Mouse (Mus musculus) hindlimb bud, embryonic 11.5 days (tissue): ENCODE data around the gene Echdc2.
A peak's percentile ranks its signal among the peaks of the same experiment; 100 is the strongest.
"Not testable (repeated sequence)": the region's sequence is repeated elsewhere in the genome, so short reads cannot be mapped to it uniquely, and the experiment has no call there.

Experiments used
- DNase-seq: peaks from one replicate; pipeline ENCODE4 v3.0.0-alpha.2; 2012; ENCODE audit warnings: low read depth, low spot score; ENCODE audit errors: extremely low spot score

Echdc2 gene

DNA sequence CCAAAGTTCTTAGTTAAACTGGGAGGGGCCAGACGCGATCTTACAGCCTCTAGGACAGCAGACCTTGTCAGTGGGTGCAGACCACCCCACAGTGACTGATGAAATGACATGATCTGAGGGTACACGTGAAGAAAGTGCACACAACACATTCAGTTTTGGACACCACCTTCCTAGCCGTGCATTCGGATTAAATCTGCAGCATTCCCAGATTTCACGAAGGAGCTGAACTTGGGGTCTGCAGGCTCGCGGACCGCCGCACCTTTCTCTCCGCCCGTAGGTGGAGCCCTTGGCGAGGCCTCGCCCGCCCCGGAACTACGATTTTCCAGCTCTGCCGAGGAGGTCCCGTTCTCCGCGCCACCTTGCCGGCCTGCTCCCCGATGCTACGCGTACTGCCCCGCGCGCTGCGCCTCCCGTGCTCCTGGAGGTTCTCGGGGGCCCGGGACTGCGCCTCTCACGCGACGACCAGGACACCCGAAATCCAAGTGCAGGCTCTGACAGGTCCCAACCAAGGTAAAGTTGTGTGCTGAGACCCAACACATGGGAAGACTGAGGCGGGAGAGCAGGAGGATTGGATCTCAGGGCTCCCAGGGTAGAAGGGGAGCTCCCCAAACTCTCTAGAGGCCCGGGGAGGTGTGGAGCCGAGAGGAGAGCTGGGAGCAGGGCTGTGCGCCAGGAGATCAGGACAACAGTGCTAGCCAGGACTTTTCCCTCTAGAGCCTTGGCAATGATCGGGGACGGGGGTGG is at the start of gene Echdc2:
Echdc2 (plus strand) TSS at position 286 of the 744 bp plus-strand sequence.
- DNase-seq, result no peak

DNA sequence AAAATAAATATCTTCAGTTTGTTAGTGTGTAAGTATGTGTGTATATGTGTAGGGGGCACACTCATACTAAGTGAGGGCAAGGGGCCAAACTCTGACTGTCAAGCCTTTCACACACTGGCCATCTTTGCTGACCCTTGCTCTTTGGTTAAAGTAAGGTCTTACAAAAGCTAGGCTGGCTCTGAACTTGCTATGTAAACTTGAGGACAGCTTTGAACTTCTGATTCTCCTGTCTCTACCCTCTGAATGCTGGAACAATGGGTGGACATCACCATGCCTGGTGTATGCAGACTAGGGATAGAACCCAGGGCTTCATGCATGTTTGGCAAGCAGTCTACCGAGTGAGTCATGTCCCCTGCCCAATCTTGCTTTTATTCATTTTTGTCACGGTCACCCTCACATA is 48.8 kb upstream of the Echdc2 start:
- DNase-seq, result no peak

DNA sequence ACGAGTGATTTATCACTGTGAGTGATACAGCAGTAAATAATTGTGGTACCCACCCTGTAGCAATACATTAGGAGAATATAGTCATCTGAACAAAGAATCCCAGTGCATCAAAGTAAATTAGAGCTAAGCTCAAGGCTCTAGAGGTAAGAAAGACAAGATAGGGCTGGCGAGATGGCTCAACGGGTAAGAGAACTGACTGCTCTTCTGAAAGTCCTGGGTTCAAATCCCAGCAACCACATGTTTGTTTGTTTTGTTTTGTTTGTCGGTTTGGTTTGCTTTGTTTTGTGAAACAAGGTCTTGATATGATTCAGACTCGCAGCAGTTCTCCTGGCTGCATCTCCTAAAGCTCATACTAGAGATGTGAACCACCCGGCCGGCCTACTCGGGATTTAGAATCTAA is 47.7 kb upstream of the Echdc2 start:
- DNase-seq, result no peak

DNA sequence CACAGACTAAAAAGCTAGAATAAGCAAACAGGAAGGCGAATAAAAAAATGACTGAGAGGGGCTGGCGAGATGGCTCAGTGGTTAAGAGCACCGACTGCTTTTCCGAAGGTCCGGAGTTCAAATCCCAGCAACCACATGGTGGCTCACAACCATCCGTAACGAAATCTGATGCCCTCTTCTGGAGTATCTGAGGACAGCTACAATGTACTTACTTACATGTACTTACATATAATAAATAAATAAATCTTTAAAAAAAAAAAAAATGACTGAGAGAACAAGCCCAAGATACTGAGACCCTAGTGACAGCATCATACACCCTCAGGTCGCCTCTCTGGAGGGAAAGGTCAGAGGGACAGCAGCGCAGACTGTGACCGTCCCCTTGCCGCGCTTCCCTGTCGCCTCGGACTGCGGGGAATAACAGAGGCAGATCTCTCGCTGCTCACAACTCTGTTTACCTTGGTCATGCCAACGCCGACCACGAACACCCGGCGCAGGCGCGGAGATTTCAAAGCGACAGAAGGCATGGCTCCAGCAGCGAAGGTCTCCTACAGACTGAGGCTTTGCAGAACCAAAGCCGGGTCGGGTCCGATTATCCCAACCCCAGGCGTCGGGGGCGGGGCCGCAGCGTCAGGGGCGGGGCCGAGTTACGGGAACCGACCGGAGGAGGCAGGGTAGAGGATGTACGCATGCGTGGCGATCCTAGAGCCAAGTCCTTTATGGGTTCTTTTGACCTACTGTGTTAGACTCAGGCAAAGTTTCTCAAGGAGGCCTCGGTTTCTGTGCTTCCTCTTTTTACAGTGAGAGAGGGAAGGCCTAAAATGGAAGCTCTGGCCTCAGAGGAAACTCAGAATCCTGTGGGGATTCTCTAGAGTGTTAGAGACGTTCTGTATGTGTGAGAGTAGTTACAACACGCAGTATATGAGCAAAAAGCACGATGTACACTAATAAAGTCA is 47.0 kb upstream of the Echdc2 start:
- DNase-seq, result peak; percentile 62

DNA sequence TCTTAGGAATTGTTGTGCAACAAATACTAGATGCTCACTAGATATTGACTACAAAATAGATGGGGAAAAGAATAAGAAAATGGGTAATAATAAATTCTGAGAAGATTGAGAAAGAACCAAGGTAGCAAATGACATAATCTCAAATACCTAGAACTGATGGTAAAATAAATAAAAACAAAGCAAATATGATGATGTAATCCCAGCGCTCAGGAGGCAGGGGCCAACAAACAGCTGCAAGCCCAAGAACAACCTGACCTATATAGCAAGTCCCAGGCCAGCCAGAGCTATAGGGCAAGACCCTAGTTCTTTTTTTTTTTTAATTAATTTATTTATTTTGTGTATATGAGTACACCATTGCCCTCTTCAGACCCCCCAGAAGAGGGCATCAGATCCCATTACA is 41.1 kb upstream of the Echdc2 start:
- no peak for DNase-seq

DNA sequence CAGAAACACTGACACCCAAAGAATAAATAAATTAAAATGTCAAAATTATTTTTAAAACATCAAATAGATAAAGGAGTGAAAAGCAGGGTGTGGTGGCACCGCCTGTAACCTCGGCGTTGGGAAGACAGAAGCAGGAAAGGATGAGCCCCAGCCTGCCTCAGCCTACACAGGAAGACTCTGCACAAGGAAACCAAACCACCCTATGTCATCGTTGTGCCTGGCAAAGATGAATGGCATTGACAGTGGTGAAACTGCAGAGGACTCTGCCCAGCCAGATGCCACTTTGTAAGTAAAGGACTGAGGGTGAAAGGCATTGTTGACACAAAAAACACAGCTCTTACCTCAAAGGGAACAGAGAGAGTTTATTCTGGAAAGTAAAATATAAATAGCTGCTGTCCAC is 39.0 kb upstream of the Echdc2 start:
- no peak for DNase-seq

DNA sequence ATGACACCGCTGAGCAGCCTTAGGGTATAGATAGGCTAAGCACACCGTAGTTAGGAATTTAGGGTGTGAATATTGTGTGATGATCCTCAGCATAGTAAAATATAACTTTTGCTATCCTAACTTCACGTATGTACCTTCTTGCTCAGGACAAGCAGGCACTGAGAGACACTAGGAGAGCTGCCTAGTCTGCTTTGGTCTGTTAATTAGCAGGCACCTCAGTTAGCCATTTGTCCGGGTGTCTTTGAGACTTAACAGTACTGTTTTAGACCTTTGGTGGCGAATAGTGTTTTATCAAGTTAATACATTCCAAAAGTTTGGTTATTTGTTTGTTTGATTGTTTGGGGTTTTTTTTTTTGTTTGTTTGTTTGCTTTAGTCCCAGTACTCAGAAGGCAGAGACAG is 37.7 kb upstream of the Echdc2 start:
- DNase-seq, result no peak

DNA sequence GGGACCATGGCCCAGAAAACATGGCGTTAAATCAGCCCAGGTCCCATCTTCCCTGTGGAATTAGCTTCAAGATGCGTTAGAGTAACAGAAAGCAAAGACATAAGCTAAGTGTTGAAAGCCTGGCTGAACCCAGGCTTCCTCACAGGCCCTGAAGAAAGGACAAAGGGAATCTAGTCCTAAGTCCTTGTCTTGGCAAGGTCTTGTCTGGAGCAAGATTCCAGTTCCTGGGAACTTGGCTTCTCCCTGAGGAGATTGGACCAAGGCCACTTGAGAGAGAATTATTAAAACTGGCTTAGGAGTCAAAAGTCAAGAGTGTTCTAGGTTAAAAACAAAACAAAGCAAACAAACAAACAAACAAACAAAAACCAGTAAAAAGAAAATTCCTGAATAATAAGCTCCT is 36.9 kb upstream of the Echdc2 start:
- no peak for DNase-seq

DNA sequence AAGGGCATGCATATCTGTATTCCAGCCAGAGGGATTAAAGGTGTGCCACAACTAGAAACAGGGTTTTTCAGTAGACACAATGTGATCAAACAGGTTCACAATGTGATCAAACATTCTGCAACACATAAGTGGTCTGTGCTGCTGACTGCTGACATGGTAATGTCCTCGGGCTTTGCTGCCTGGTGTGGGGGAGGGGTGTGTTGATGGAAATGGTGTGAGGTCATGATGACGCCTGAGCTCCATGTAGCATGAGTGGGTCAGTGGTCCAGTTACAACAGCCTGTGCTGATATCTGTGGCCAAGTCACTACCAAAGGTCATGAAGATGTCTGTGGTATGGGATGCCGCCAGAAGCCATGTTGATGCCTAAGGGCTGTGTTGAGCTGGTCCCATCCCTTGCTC is 34.8 kb upstream of the Echdc2 start:
- no peak for DNase-seq

DNA sequence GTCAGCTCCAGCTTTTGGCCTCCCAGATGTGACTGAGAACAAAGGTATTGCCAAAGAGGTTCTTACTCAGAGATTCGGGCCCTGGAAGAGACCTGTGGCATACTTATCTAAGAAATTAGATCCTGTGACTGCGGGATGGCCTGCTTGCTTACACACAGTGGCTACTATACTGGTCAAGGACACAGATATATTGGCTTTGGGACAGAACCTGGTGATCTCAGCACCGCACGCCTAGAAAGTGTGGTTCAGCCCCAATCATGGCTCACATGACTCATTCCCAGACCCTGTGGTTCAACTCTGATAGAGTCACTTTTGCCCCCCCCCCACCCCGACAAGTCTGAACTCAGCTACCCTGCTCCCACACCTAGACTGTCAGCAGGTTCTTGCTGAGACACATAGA is 28.3 kb upstream of the Echdc2 start:
- DNase-seq, result no peak

DNA sequence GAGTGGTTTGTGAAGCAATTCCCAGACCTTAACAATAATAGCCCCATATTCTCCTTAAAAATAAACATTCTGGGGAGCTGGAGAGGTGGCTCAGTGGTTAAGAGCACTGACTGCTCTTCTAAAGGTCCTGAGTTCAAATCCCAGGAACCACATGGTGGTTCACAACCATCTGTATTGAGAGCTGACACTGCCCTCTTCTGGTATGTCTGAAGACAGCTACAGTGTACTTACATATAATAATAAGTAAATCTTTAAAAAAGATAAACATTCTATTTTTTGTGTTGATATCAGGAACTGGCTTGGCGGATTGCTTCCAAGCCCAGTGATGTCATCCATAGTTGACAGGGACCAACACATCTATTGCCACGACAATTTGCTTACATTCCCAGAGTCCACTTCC is 22.1 kb upstream of the Echdc2 start:
- DNase-seq, result not testable (repeated sequence)

DNA sequence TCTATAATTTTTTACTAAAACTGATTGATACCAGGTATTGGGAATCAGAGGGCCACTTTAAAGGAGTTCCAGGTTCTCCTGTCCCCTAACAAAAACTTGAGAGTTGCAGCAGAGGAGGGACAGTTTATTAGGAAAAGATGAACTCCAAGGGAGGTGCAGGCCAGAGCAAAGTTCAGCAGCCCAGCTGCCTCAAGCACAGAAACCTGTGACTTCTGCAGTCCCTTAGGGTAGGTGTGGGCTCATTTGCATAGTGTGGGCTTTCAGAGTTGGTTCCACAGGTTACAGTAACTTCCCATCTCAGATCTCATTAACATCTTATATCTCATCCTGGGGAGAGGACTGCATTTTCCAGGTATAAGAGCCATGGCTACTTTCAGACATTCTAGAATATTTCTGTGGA is 21.5 kb upstream of the Echdc2 start:
- DNase-seq, result no peak

DNA sequence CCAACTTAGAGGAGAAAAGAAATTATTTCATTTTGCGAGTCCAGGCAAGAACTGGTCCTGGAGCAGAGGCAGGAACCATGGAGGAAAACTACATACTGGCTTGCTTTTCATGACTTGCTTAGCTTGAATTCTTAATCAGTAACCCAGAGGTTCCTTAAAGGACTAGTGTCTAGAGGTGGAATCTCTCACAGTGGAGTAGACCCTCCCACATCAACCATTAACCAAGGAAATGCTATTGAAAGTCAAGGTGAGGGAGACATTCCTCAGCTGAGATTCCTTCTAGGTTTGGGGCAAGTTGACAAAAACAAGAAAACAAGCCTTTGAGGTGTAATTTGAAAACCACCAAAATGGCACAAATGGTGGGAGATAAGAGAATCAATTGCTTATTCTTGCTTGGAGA is 20.4 kb upstream of the Echdc2 start, which contains the start of gene Scp2:
Scp2 (minus strand) TSS at position 119 of the 400 bp plus-strand sequence.
- no peak for DNase-seq

DNA sequence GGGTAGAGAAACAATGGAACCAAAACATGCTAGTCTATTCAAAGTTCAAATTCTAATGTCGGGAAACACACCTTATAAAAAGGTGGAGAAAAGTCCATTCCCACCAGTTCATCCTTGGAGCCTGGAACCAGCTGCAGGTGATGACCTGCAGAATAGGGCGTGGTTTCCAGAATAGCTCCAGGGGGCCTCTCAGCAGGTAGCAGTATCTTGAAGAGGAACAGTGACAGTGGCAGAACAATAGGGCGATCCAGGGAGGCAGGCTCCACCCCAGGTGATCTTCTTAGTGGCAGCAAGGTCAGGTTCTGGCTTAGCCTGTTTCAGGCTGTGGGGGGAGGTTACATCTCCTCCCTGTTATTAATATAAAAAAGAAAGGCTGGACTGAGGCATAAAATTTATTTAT is 19.7 kb upstream of the Echdc2 start:
- not testable (repeated sequence) for DNase-seq

DNA sequence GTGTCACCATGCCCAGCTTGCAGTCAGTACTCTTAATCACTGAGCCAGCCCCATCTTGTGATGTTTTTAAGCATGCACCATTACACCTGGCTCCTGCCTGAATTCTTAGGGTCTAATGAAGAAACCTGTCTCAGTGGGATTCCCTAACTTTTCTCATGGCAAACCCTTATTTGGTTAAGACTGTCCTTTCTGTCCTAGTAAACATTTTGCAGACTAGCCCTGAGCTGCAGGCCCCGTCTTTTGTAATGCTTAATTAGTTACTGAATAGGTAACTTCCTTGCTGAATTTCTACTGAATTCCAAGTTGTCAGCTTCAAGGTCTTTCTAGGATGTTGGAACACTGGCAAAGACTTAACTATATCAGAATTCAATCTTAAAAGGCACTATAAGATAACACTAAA is 10.1 kb upstream of the Echdc2 start:
- DNase-seq, result not testable (repeated sequence)

DNA sequence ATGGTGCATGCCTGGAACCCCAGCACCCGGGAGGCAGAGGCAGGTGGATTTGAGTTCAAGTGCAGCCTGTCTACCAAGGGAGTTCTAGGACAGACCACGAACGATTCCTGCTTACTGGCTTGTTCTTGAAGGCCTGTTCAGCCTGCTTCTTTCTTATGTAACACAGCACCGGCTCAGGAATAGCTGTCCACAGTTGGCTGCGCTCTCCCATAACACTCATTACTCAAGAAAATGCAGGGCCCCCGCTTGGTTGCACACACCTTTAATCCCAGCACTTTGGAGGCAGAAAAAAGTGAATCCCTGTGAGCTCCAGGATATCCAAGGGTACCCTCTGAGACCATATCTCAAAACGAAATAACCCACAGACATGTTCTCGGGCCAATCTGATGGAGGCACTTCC is 3.3 kb upstream of the Echdc2 start:
- DNase-seq, result no peak

DNA sequence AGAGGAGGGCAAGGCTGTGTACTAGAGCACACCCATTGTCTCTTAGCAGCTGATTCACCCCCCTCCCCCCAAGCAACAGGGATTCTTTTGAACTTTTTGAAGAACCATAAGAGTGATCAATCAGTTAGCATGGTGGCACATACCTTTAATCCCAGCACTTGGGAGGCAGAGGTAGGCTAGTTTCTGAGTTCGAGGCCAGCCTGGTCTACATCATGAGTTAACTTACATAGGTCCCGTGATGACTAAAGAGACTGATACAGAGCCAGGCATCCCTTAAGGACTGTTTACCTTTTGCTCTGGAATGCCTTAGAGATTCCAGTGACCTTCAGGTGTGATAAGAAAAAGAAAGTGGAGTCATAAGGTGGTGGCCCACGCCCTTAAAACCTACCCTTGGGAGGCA is 1.9 kb upstream of the Echdc2 start:
- no peak for DNase-seq

DNA sequence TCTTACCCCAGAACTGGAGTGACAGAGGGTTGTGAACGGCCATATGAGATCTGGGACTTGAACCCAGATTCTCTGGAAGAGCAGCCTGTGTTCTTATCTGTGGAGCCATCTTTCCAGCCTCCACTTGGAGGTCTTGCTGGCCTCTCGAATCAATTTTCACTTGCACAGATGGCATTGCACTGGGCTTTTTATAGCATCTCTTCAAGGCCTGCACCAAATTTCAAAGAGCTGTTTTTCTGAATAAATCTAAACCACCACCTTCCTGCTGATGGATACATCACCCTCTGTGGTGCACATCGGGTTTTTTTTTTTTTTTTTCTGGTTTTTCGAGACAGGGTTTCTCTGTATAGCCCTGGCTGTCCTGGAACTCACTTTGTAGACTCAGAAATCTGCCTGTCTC is 1.6 kb downstream of the Echdc2 start:
- no peak for DNase-seq

DNA sequence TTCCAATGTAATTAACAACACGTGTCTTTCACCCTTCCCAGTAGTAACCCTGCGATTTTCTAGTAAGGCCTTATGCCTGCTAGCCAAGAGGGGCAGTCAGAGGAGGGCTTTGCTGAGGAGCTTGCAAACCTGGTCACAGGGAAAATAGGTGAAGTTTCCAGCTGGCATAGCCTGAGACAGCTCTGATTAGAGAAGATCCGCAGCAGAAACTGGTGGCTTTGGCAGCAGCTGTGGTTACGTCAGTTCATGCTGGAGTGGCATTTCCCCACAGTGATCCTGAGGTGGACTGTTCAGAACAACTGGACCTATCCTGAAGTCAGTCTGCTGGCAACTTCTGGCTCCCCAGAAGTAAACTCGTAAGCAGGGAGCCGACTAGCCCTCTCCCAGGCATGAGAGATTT is 2.8 kb downstream of the Echdc2 start:
- DNase-seq, result no peak

DNA sequence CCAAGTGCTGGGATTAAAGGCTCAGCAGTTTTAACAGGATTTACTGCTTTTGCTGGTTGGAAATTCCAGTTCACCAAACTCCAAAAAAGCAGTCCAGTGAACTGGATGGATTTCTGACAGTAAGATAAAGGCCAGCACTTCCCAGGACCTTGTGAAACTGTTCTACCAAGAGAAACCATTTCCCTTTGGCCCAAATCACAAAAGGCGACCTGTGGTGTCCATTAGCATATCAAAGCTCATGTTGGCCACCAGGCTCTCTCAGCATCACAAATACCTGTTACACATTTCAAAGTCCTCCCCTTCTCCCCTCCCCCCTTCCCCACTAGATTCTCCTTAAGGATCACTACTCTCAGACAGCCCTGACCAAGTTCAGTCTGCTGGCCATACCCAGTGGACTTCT is 17.0 kb downstream of the Echdc2 start:
- DNase-seq, result no peak

DNA sequence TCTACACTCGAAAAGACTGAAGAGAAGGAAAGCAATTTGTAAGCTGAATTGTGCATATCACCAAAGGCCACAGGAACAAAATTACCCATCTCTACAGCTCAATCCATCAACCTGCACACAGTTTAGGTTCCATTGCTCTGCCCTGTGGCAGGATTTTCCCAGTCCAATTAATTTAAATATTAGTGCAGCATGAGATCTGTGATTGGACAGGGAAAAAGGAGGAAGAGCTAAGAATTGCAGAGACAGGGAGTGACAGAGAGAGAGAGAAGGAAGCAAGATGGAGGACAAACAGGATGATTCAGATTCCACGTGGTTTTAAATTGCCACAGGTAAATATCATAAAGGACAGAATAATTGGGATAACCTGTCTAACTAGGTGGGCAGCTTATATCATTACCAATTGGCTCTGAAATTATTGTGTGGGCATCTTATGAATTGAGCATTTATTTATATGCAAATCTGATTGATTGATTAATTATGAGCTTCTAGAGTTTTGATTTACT is 27.6 kb downstream of the Echdc2 start:
- DNase-seq, result no peak

DNA sequence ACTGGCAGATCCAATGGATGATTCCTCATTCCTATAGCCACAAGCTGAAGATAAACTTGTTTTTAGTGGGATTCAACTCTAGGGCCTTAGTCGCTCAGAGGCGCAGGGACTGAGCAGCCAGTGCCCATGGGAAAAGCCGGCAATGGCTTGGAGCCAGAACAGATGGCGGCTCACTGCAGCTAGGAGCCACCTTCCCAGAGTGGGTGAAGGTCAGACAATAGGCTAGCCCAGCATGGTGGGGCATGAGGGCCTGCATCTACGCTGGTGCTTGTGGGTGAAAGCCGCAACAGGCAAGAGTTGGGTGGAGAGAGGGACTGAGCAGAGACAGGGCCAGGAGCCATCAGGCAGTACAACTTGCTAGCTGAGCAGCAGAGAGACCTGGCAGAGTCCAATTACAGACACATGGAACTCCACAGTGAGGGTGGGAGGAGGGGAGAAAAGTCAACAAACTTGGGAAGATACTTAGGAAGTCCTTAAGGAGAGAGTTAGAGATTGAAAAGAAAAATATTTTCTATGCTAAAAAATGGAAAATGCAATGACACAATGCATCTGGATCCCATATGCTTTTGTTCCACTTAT is 31.1 kb downstream of the Echdc2 start:
- DNase-seq, result no peak
